Comparison of ENCODE assay signal across 15 mouse cellular contexts in the genomic region with DNA sequence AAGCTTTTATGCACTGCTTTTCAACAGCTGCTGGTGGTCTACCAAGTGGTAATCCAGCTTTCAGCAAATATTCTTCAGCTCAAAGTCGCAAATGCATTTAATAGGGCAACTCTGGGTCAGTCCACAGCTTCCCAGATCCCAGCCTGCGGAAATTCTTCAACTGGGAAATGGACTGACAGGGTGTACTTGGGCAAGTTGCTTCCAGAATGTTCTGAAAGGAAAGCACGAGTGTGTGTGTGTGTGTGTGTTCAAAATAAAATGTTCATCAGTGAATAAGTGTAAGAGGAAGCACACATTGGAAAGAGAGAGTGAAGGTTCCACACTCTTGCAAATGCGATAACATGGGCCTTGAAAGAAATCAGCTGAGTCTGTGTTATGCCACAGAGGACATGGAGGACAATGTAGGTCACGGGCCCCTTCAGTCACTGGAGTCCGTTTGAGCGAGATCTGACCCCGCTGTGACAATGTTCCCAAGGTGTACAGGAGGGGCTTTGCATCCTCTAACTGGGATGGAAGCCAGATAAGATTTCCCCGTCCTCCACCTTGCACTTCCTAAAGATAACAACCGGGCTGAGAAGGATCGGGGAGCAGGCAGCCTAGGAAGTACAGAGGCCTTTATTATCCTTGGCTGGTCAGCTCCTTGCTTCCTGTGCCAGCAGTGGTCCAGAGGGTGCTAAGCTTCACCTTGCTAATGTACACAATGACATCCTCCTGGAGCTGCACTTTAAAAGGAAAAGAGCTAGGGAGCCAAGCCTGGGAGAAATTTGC.
DNase-seq lines count a peak whose midpoint lies in the region; ATAC-seq and TF ChIP-seq lines count a peak whose summit lies in the region.
"Had no signal": no experiment of that assay in that cellular context is flagged by ENCODE, and none has a peak within 500 bp of the region (broad histone marks: within the 10 kb centered on the region; RNA-seq: fewer than 3 reads in every experiment).

No protein-coding gene starts in this region.

- H3K36me3 ChIP-seq in stomach, embryonic 16.5 days (ENCODE audit: control insufficient read depth, insufficient read depth, low read length): no peaks in the 10 kb centered on the region
- no peaks in the 10 kb centered on the region for H3K36me3 ChIP-seq in stomach, postnatal 0 days (ENCODE audit: control insufficient read depth, insufficient read depth, low read length)
- H3K36me3 ChIP-seq: intestine, embryonic 15.5 days; liver, embryonic 15.5 days had no signal

- peaks cover 2% of the 10 kb centered on the region; the same call in 1 of the 2 replicates for H3K27me3 ChIP-seq in stomach, embryonic 16.5 days (ENCODE audit: control insufficient read depth, insufficient read depth, low read length)
- no peaks in the 10 kb centered on the region for H3K27me3 ChIP-seq in stomach, postnatal 0 days (ENCODE audit: control insufficient read depth, insufficient read depth, low read length)
- H3K27me3 ChIP-seq: megakaryocyte, embryonic 14.5 days had no signal

- no peak for TF ChIP-seq EP300 in stomach, postnatal 0 days (optimal IDR thresholded peaks at IDR 0.05)

- intact Hi-C loops in gastrocnemius, adult 2 months (cut with DNase I): no loop called here

- WGBS in stomach, embryonic 16.5 days: 55% methylated on average over 11 of the region's 11 CpGs
- 61% methylated on average over 11 of the region's 11 CpGs for WGBS in stomach, postnatal 0 days

- no peak for TF ChIP-seq CTCF in stomach, postnatal 0 days (IDR thresholded peaks at IDR 0.05; ENCODE audit: low read depth)
- no peak for TF ChIP-seq CTCF in gastrocnemius, adult 2 months (IDR thresholded peaks at IDR 0.05)

- ATAC-seq in stomach, embryonic 16.5 days (ENCODE audit: insufficient read depth, low FRiP score): peak; percentile 50; the same call in 1 of the 2 replicates
- ATAC-seq in stomach, postnatal 0 days (ENCODE audit: low FRiP score, low TSS enrichment): no peak
- ATAC-seq: intestine, embryonic 15.5 days had no signal

- H3K4me2 ChIP-seq in stomach, embryonic 16.5 days (ENCODE audit: low read depth, low read length): no peak overlapping the region
- no peak overlapping the region for H3K4me2 ChIP-seq in stomach, postnatal 0 days (replicated peaks; ENCODE audit: low read depth)
- H3K4me2 ChIP-seq: intestine, embryonic 15.5 days; liver, embryonic 15.5 days had no signal

- no peak overlapping the region for H3K4me3 ChIP-seq in stomach, embryonic 16.5 days (replicated peaks; ENCODE audit: low read length)
- H3K4me3 ChIP-seq in stomach, postnatal 0 days (ENCODE audit: low read depth, low read length): no peak overlapping the region
- H3K4me3 ChIP-seq in gastrocnemius, adult 2 months: no peak overlapping the region
- H3K4me3 ChIP-seq: intestine, embryonic 15.5 days; liver, embryonic 15.5 days; megakaryocyte, embryonic 14.5 days had no signal

- H3K4me1 ChIP-seq in stomach, embryonic 16.5 days (ENCODE audit: control insufficient read depth, insufficient read depth, low read length): peaks cover 4% of the 10 kb centered on the region; the same call in 1 of the 2 replicates
- H3K4me1 ChIP-seq in stomach, postnatal 0 days (replicated peaks; ENCODE audit: control insufficient read depth, insufficient read depth): no peaks in the 10 kb centered on the region
- H3K4me1 ChIP-seq: liver, embryonic 15.5 days; megakaryocyte, embryonic 14.5 days had no signal

- peaks cover 5% of the 10 kb centered on the region; the same call in 1 of the 2 replicates for H3K9me3 ChIP-seq in stomach, embryonic 16.5 days (replicated peaks; ENCODE audit: control insufficient read depth, low read length)
- no peaks in the 10 kb centered on the region for H3K9me3 ChIP-seq in stomach, postnatal 0 days (ENCODE audit: control insufficient read depth, low read length)
- H3K9me3 ChIP-seq: intestine, embryonic 15.5 days; liver, embryonic 15.5 days had no signal

- H3K27ac ChIP-seq in stomach, embryonic 16.5 days (ENCODE audit: low read length): no peak overlapping the region
- no peak overlapping the region for H3K27ac ChIP-seq in stomach, postnatal 0 days (replicated peaks)
- no peak overlapping the region for H3K27ac ChIP-seq in gastrocnemius, adult 2 months
- H3K27ac ChIP-seq: intestine, embryonic 15.5 days; liver, embryonic 15.5 days had no signal

- H3K9ac ChIP-seq in stomach, embryonic 16.5 days (ENCODE audit: low read length): no peak overlapping the region
- H3K9ac ChIP-seq in stomach, postnatal 0 days (ENCODE audit: low read length): no peak overlapping the region
- H3K9ac ChIP-seq: intestine, embryonic 15.5 days; liver, embryonic 15.5 days had no signal

- peak; percentile 49 to 71 for DNase-seq in adrenal gland, adult (ENCODE audit: inconsistent age in 2 of 2, low spot score in 1 of 2)
- DNase-seq in adrenal gland, postnatal 25 days: no peak
- DNase-seq in stomach, postnatal 0 days (ENCODE audit: low spot score): no peak
- DNase-seq in kidney, adult 8-10 months: peak; percentile 26 to 50
- no peak for DNase-seq in cerebellum, adult 11 months
- DNase-seq in gastrocnemius, adult 2 months: no peak
- no peak for DNase-seq in cerebellum, adult 9-11 months
- DNase-seq: cerebellum, adult 2 months; layer of hippocampus, postnatal 36 days; right cerebral cortex, postnatal 4 days; thymus, postnatal 36 days had no signal

Comparison
In these comparisons a context has a peak if more than half of its experiments do, and no peak if none do; other contexts are left out.
1. DNase-seq: peak in adrenal gland, adult (2 of 2) and kidney, adult 8-10 months (2 of 2); none in adrenal gland, postnatal 25 days (single experiment), stomach, postnatal 0 days (single experiment), cerebellum, adult 11 months (single experiment), gastrocnemius, adult 2 months (single experiment) and cerebellum, adult 9-11 months (single experiment).